Mouse (Mus musculus): Measurements from ENCODE around the gene Rnf11. TPM values are rescaled to one million over a fixed set of nuclear protein-coding genes. Genes with fewer than 3 reads are reported as not detected.

Gene Rnf11
- total and polyA plus RNA-seq, 3 experiments = 11.9 to 30.9 (median 13.7) TPM

DNA sequence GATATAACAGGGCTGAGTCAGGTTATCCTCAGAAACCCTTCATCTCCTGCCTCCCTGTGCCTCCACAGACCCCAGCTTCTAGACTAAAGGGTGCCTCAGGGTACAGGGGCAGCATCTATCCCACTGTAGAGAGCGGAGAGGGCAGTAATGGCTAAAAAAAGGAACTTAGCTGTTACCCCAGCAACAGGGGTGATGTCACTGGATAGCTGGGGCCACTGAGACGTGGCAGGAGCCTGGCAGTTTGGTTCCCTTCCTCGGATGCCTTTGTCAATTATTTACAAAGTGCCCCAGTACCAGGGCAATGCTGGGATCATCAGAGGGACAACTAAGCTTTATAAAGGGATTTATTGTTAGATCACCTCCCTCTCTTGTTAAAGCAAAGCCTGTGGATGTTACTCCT, 65.5 kb downstream of the Rnf11 start:
- DNase-seq (ENCODE audit: extremely low read depth) = peak; percentile 54
- TF ChIP-seq JUND (conservative IDR thresholded peaks at IDR 0.05; ENCODE audit: low read depth, low read length) = no peak
- 0 out of 2 replicates have a peak, but pooled peaks have one; percentile 14 for TF ChIP-seq MEF2A (IDR thresholded peaks at IDR 0.05; ENCODE audit: borderline replicate concordance, low read depth, low read length)
- in situ Hi-C loops (cut with MboI; ENCODE audit: low pct_ligation_motif_present, low pct_unique_long_range_greater_than_20kb, low sequenced_read_pairs) (no loop called here), dilution Hi-C loops (cut with MboI; ENCODE audit: extremely low pct_ligation_motif_present, extremely low pct_unique_long_range_greater_than_20kb, low sequenced_read_pairs) (no loop called here)
- Histone ChIP-seq H3K9ac (ENCODE audit: insufficient read depth, low read depth) (no peak overlapping the region), H3K9me3 (replicated peaks; ENCODE audit: low read length) (no peaks in the 10 kb centered on the region), H3K79me2 (replicated peaks; ENCODE audit: control insufficient read depth, extremely low read depth, insufficient read depth, poor library complexity, severe bottlenecking) (no peaks in the 10 kb centered on the region), H3K4me2 (ENCODE audit: insufficient read depth, low read depth, poor library complexity, severe bottlenecking) (no peak overlapping the region), H3K4me1 (ENCODE audit: control insufficient read depth in 1 of 2, insufficient read depth in 2 of 2) (peaks cover 8 to 35% of the 10 kb centered on the region in 2 experiments), H3K36me3 (replicated peaks in 1 of 2; ENCODE audit: control insufficient read depth in 1 of 2, insufficient read depth in 1 of 2, low read length in 1 of 2) (no peaks in the 10 kb centered on the region), H3K4me3 (replicated peaks in 1 of 3; ENCODE audit: low read depth in 2 of 3, low read length in 2 of 3, poor library complexity in 1 of 3) (no peak overlapping the region), H3K27me3 (replicated peaks) (no peaks in the 10 kb centered on the region), H3K27ac (ENCODE audit: insufficient read depth, low read depth) (no peak overlapping the region)

GRCm38 (mm10) chr4:109417998-109418397, 66.5 kb downstream of the Rnf11 start:
- H3K9ac ChIP-seq (ENCODE audit: insufficient read depth, low read depth) = no peak overlapping the region
- DNase-seq (ENCODE audit: extremely low read depth) = no peak
- no peaks in the 10 kb centered on the region for H3K27me3 ChIP-seq (replicated peaks)
- no peak overlapping the region for H3K27ac ChIP-seq (ENCODE audit: insufficient read depth, low read depth)
- dilution Hi-C loops (cut with MboI; ENCODE audit: extremely low pct_ligation_motif_present, extremely low pct_unique_long_range_greater_than_20kb, low sequenced_read_pairs) (no loop called here), in situ Hi-C loops (cut with MboI; ENCODE audit: low pct_ligation_motif_present, low pct_unique_long_range_greater_than_20kb, low sequenced_read_pairs) (no loop called here)
- TF ChIP-seq ELF1 (IDR thresholded peaks at IDR 0.05; ENCODE audit: low read depth, low read length) (no peak), TBP (conservative IDR thresholded peaks at IDR 0.05; ENCODE audit: low read depth, low read length) (no peak), E2F4 (IDR thresholded peaks at IDR 0.05; ENCODE audit: insufficient replicate concordance, low read depth, low read length) (no peak), JUN (IDR thresholded peaks at IDR 0.05; ENCODE audit: insufficient read depth, low read depth, low read length) (no peak), MAZ (IDR thresholded peaks at IDR 0.05; ENCODE audit: low read depth, low read length) (no peak), MAFK (IDR thresholded peaks at IDR 0.05; ENCODE audit: insufficient replicate concordance, low read length) (no peak), UBTF (IDR thresholded peaks at IDR 0.05; ENCODE audit: low read depth, low read length) (no peak), CHD1 (IDR thresholded peaks at IDR 0.05; ENCODE audit: low read depth, low read length) (no peak), BHLHE40 (IDR thresholded peaks at IDR 0.05; ENCODE audit: low read depth, low read length) (no peak), ZKSCAN1 (IDR thresholded peaks at IDR 0.05; ENCODE audit: borderline replicate concordance, low read depth, low read length) (no peak), HCFC1 (IDR thresholded peaks at IDR 0.05; ENCODE audit: low read depth, low read length) (no peak), GABPA (IDR thresholded peaks at IDR 0.05; ENCODE audit: insufficient replicate concordance, low read depth, low read length) (no peak), RAD21 (IDR thresholded peaks at IDR 0.05; ENCODE audit: low read depth, low read length) (no peak), USF2 (conservative IDR thresholded peaks at IDR 0.05; ENCODE audit: low read depth, low read length) (no peak)
- peaks cover 8 to 35% of the 10 kb centered on the region in 2 experiments for H3K4me1 ChIP-seq (ENCODE audit: control insufficient read depth in 1 of 2, insufficient read depth in 2 of 2)
- no peak overlapping the region for H3K4me3 ChIP-seq (replicated peaks in 1 of 3; ENCODE audit: low read depth in 2 of 3, low read length in 2 of 3, poor library complexity in 1 of 3)
- no peaks in the 10 kb centered on the region for H3K9me3 ChIP-seq (replicated peaks; ENCODE audit: low read length)
- H3K4me2 ChIP-seq (ENCODE audit: insufficient read depth, low read depth, poor library complexity, severe bottlenecking) = no peak overlapping the region
- H3K36me3 ChIP-seq (replicated peaks in 1 of 2; ENCODE audit: control insufficient read depth in 1 of 2, insufficient read depth in 1 of 2, low read length in 1 of 2) = no peaks in the 10 kb centered on the region
- H3K79me2 ChIP-seq (replicated peaks; ENCODE audit: control insufficient read depth, extremely low read depth, insufficient read depth, poor library complexity, severe bottlenecking) = no peaks in the 10 kb centered on the region

Data from CH12.LX (cell line).